Mouse (Mus musculus): ENCODE measurements around the gene Usp53. TPM values are rescaled to one million over a fixed set of nuclear protein-coding genes. Genes with fewer than 3 reads are reported as not detected.

Usp53 gene
- total RNA-seq, 2 experiments from 2014 or later, result 8.3 to 8.4 TPM

DNA sequence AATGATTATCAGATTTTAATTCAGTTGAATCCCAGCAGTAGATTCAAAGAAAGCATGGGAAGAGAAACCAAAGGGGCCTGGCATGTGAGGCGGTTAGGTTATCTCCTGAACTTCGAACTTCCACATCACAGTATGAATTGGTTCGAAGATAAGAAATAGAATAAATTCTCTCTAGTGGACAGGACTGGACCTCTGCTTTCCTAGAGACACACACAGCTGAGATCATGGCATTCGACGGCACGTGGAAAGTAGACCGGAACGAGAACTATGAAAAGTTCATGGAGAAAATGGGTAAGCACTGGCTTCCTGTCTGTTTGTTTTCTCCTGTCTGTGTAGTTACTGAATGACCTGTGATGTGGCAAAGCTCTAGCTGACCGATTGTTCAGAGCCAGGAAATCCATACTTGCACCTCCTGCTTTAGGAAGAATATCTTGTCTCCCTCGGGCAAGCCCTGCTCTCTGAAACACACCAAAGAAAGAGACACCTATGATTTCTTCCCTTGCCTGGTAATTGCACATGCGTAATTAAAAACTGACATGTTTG lies 89.0 kb downstream of the Usp53 start:
- DNase-seq, result no peak
- intact Hi-C loops (cut with DNase I), result no loop called here

DNA sequence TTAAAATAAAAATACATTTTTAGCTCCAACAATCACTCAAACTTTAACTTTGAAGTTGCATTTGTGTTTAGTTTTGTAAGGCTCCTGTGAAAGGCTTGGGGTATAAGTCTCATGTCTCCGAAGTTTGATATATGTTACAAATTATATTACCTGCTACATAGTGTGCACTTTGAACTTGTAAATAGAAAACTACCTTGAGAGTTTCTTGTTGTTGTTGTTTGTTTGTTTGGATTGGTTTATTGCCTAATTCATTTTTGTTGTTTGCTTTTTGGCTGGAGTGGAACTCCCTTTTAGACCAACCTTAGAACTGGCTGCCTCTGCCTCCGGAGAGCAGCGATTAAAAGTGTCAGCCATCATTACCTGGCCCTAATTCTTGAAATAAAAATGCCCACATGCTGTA lies 89.5 kb downstream of the Usp53 start, which contains the start of gene Fabp2:
Gene Fabp2 (plus strand): TSS at position 301 of the 400 bp plus-strand sequence.
- no peak for DNase-seq
- intact Hi-C loops (cut with DNase I), result no loop called here

DNA sequence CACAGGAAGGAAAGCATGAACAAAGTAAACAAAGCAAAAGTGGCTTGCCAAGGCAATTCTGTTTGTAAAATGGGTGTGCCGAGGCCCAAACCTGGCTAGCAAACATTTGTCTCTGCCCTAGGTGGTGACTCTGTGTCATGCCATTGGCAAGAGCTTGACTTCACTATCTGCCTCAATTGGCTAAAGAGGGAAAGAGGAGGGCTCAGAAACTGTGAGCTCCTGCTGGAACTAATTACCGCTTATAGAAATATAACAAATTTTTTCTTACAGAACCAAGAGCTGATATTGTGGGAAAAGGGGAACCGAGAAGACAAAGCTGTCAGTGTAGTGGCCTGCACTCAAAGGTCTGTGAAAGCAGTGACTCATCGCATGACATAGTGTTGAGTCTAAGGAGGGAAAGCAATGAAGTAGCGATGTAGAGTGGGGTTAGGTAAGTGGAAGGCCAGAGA lies 95.9 kb downstream of the Usp53 start:
- DNase-seq, result peak in 1 of 2 experiments; percentile 12
- intact Hi-C loops (cut with DNase I), result no loop called here

DNA sequence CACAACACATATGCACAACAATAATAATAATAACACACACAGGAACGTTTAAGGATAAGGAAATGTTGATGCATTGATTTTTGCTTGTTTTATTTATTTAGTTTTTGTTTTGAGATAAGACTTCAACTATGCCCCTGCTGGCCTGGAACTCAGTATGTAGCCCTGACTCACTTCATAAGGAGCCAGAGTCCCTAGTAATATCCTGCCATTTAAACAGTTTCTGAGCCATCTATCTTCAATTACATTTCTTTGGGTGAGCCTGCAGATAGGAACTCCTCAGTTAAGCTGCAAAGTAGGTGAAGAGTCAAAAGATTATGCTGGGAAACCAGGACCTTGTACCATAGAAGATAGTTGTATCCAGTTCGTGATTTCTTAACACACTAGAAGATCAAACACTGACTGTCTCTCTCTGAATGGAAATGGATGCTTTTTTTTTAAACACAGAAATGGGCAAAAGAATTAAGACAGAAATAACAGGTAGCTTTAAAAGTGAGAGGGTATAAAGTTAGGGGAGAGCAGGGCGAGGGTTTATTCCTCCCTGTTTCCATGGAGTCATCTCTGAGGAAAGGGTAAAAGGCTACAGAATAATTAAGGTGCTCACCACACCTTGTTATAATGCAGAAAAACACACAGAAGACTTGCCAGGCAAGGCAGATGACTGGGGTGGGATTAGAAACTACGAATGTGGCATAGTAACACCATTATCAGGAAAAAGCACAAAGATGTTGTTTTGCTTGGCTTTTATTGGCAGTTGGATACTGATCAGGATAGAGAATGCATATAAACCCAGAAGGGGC lies 96.6 kb downstream of the Usp53 start:
- intact Hi-C loops (cut with DNase I), result no loop called here
- DNase-seq, result no peak

Small RNA genes within 50 kb of the gene (microRNA-seq; reads per million reads assigned to microRNA genes)
- 0 reads per million in 2 experiments for gene Gm22066

Other genes with a start within 250 kb of the Usp53 start
- not detected for gene Fabp2, start 89.4 kb downstream of the Usp53 start, total RNA-seq (2021)
- not detected for gene Gm10959, start 65.2 kb downstream of the Usp53 start, total RNA-seq (2021)
- 10 to 100 TPM; 88.5 to 92.0 TPM for gene 1810037I17Rik, start 60.3 kb downstream of the Usp53 start, total RNA-seq (2021)
- gene Myoz2, start 50.5 kb upstream of the Usp53 start, total RNA-seq (2021), result 1,000 to 10,000 TPM; 1,201 to 1,221 TPM

All from heart, postnatal 10 days (tissue).